Mouse (Mus musculus): Measurements from ENCODE around the gene Abcc9. TPM values are rescaled to one million over a fixed set of nuclear protein-coding genes. Genes with fewer than 3 reads are reported as not detected.

The Abcc9 gene
- total and polyA plus RNA-seq, 2 experiments from 2014 or later = 21.0 to 108 TPM

- WGBS = 70% methylated on average over 5 of the region's 5 CpGs
- H3K27me3 ChIP-seq (ENCODE audit: control insufficient read depth, insufficient read depth, low read length) = no peaks in the 10 kb centered on the region
- no peaks in the 10 kb centered on the region for H3K9me3 ChIP-seq (replicated peaks; ENCODE audit: control insufficient read depth, low read length)
- no peak overlapping the region for H3K27ac ChIP-seq (ENCODE audit: low read depth)
- TF ChIP-seq EP300 (IDR thresholded peaks at IDR 0.05; ENCODE audit: low read depth) (no peak), CTCF (IDR thresholded peaks at IDR 0.05; ENCODE audit: low read depth) (peak; percentile 29; the same call in 1 of the 2 replicates)
- no peaks in the 10 kb centered on the region for H3K4me1 ChIP-seq (ENCODE audit: control insufficient read depth, insufficient read depth)
- no peak overlapping the region for H3K9ac ChIP-seq (replicated peaks; ENCODE audit: low read depth, low read length)
- H3K4me2 ChIP-seq (ENCODE audit: low read depth, low read length) = no peak overlapping the region
- DNase-seq (ENCODE audit: low spot score) (no peak), ATAC-seq (ENCODE audit: insufficient read depth, low read depth) (no peak)
- peaks cover 66% of the 10 kb centered on the region for H3K36me3 ChIP-seq (replicated peaks; ENCODE audit: control insufficient read depth, insufficient read depth, low read length)
- H3K4me3 ChIP-seq (ENCODE audit: low read depth, low read length) = no peak overlapping the region
Observed at GRCm38 (mm10) chr6:142659038-142659437, 43.1 kb downstream of the Abcc9 start.

GRCm38 (mm10) chr6:142654561-142654960 is 47.6 kb downstream of the Abcc9 start:
- no peak overlapping the region for H3K4me3 ChIP-seq (ENCODE audit: low read depth, low read length)
- 62% methylated on average over 5 of the region's 5 CpGs for WGBS
- H3K36me3 ChIP-seq (replicated peaks; ENCODE audit: control insufficient read depth, insufficient read depth, low read length) = peaks cover 62% of the 10 kb centered on the region
- no peak for ATAC-seq (ENCODE audit: insufficient read depth, low read depth)
- no peaks in the 10 kb centered on the region for H3K9me3 ChIP-seq (replicated peaks; ENCODE audit: control insufficient read depth, low read length)
- TF ChIP-seq EP300 (IDR thresholded peaks at IDR 0.05; ENCODE audit: low read depth) (no peak), CTCF (IDR thresholded peaks at IDR 0.05; ENCODE audit: low read depth) (no peak)
- no peak overlapping the region for H3K9ac ChIP-seq (replicated peaks; ENCODE audit: low read depth, low read length)
- H3K27ac ChIP-seq (ENCODE audit: low read depth) = no peak overlapping the region
- H3K4me1 ChIP-seq (ENCODE audit: control insufficient read depth, insufficient read depth) = no peaks in the 10 kb centered on the region
- DNase-seq (ENCODE audit: low spot score) = no peak
- no peak overlapping the region for H3K4me2 ChIP-seq (ENCODE audit: low read depth, low read length)
- no peaks in the 10 kb centered on the region for H3K27me3 ChIP-seq (ENCODE audit: control insufficient read depth, insufficient read depth, low read length)

- Histone ChIP-seq H3K27me3 (ENCODE audit: control insufficient read depth, insufficient read depth, low read length) (no peaks in the 10 kb centered on the region), H3K4me1 (ENCODE audit: control insufficient read depth, insufficient read depth) (no peaks in the 10 kb centered on the region), H3K36me3 (replicated peaks; ENCODE audit: control insufficient read depth, insufficient read depth, low read length) (peaks cover 55% of the 10 kb centered on the region), H3K27ac (ENCODE audit: low read depth) (no peak overlapping the region), H3K4me3 (ENCODE audit: low read depth, low read length) (no peak overlapping the region), H3K4me2 (ENCODE audit: low read depth, low read length) (no peak overlapping the region), H3K9me3 (replicated peaks; ENCODE audit: control insufficient read depth, low read length) (no peaks in the 10 kb centered on the region), H3K9ac (replicated peaks; ENCODE audit: low read depth, low read length) (no peak overlapping the region)
- ATAC-seq (ENCODE audit: insufficient read depth, low read depth) (no peak), DNase-seq (ENCODE audit: low spot score) (no peak)
- no peak for TF ChIP-seq EP300 (IDR thresholded peaks at IDR 0.05; ENCODE audit: low read depth)
- TF ChIP-seq CTCF (IDR thresholded peaks at IDR 0.05; ENCODE audit: low read depth) = no peak
- 71% methylated on average over 1 of the region's 1 CpGs for WGBS
Observed at GRCm38 (mm10) chr6:142652175-142652574, 49.9 kb downstream of the Abcc9 start.

DNA sequence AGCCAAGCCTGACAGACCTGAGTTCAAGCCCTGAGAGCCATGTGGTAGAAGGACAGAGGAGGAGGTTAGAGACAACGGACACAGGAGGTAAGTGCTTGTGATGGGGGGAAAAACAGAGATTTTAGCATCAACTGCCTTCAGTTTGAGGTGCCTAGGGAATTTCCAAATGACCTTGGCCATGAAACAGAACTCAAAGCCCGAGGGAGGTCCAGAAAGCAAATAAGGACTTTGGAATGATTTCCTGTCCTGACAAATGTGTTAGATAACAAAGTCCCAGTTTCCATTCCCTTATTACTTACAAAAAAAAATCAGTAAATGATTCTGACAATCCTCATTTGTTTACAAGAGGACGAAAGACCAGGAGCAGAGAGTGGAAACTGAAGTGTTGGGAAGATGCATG is 52.8 kb downstream of the Abcc9 start:
- Histone ChIP-seq H3K9ac (replicated peaks; ENCODE audit: low read depth, low read length) (no peak overlapping the region), H3K4me2 (ENCODE audit: low read depth, low read length) (no peak overlapping the region), H3K27ac (ENCODE audit: low read depth) (no peak overlapping the region), H3K4me3 (ENCODE audit: low read depth, low read length) (no peak overlapping the region), H3K4me1 (ENCODE audit: control insufficient read depth, insufficient read depth) (no peaks in the 10 kb centered on the region), H3K36me3 (replicated peaks; ENCODE audit: control insufficient read depth, insufficient read depth, low read length) (peaks cover 49% of the 10 kb centered on the region), H3K9me3 (replicated peaks; ENCODE audit: control insufficient read depth, low read length) (no peaks in the 10 kb centered on the region), H3K27me3 (ENCODE audit: control insufficient read depth, insufficient read depth, low read length) (no peaks in the 10 kb centered on the region)
- WGBS = 63% methylated on average over 3 of the region's 3 CpGs
- TF ChIP-seq CTCF (IDR thresholded peaks at IDR 0.05; ENCODE audit: low read depth) (no peak), EP300 (IDR thresholded peaks at IDR 0.05; ENCODE audit: low read depth) (no peak)
- DNase-seq (ENCODE audit: low spot score) = no peak
- ATAC-seq (ENCODE audit: insufficient read depth, low read depth) = no peak

- ATAC-seq (ENCODE audit: insufficient read depth, low read depth) (no peak), DNase-seq (ENCODE audit: low spot score) (no peak)
- TF ChIP-seq EP300 (IDR thresholded peaks at IDR 0.05; ENCODE audit: low read depth) (no peak), CTCF (IDR thresholded peaks at IDR 0.05; ENCODE audit: low read depth) (no peak)
- no peaks in the 10 kb centered on the region for H3K9me3 ChIP-seq (replicated peaks; ENCODE audit: control insufficient read depth, low read length)
- H3K27ac ChIP-seq (ENCODE audit: low read depth) = no peak overlapping the region
- H3K9ac ChIP-seq (replicated peaks; ENCODE audit: low read depth, low read length) = no peak overlapping the region
- 75% methylated on average over 7 of the region's 7 CpGs for WGBS
- peaks cover 44% of the 10 kb centered on the region for H3K36me3 ChIP-seq (replicated peaks; ENCODE audit: control insufficient read depth, insufficient read depth, low read length)
- no peak overlapping the region for H3K4me2 ChIP-seq (ENCODE audit: low read depth, low read length)
- H3K27me3 ChIP-seq (ENCODE audit: control insufficient read depth, insufficient read depth, low read length) = no peaks in the 10 kb centered on the region
- H3K4me3 ChIP-seq (ENCODE audit: low read depth, low read length) = no peak overlapping the region
- no peaks in the 10 kb centered on the region for H3K4me1 ChIP-seq (ENCODE audit: control insufficient read depth, insufficient read depth)
Observed at GRCm38 (mm10) chr6:142645474-142645873, 56.6 kb downstream of the Abcc9 start.

DNA sequence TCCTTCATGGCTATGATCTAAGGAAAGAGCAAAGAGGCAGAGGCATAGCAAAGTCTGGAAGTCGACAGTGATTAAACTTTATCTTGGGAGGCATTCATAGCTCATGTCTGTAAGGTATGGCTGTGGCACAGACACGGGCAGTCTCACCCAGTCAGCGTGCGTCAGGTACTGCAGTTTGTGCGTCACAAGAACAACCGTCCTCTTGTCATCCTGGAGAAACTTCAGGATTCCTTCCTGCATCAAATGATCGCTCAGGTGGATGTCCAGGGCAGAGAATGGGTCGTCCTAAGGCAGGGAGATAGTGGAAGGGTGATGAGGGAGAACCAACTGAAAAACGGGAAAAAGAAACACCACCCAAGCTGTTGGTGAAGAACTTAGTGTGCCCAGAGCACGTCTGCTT is 62.8 kb downstream of the Abcc9 start:
- H3K4me2 ChIP-seq (ENCODE audit: low read depth, low read length) = no peak overlapping the region
- H3K4me3 ChIP-seq (ENCODE audit: low read depth, low read length) = no peak overlapping the region
- 76% methylated on average over 10 of the region's 10 CpGs for WGBS
- H3K9ac ChIP-seq (replicated peaks; ENCODE audit: low read depth, low read length) = no peak overlapping the region
- no peak for DNase-seq (ENCODE audit: low spot score)
- H3K9me3 ChIP-seq (replicated peaks; ENCODE audit: control insufficient read depth, low read length) = no peaks in the 10 kb centered on the region
- H3K36me3 ChIP-seq (replicated peaks; ENCODE audit: control insufficient read depth, insufficient read depth, low read length) = peaks cover 51% of the 10 kb centered on the region
- H3K27me3 ChIP-seq (ENCODE audit: control insufficient read depth, insufficient read depth, low read length) = no peaks in the 10 kb centered on the region
- H3K27ac ChIP-seq (ENCODE audit: low read depth) = no peak overlapping the region
- no peaks in the 10 kb centered on the region for H3K4me1 ChIP-seq (ENCODE audit: control insufficient read depth, insufficient read depth)
- ATAC-seq (ENCODE audit: insufficient read depth, low read depth) = no peak
- TF ChIP-seq EP300 (IDR thresholded peaks at IDR 0.05; ENCODE audit: low read depth) (no peak), CTCF (IDR thresholded peaks at IDR 0.05; ENCODE audit: low read depth) (no peak)
